Mouse (Mus musculus) embryonic fibroblast, embryonic 13.5 days (primary cell): ENCODE results near the gene Fam243.

Experiments used
- CTCF ChIP-seq: IDR thresholded peaks from 2 replicates; pipeline ENCODE4 v1.5.1; 2011; ENCODE audit warnings: mild to moderate bottlenecking, control low read depth, low read length, moderate library complexity, borderline replicate concordance; ENCODE audit not compliant: insufficient read depth
- POLR2A ChIP-seq: IDR thresholded peaks from 2 replicates; pipeline ENCODE4 v1.6.1; 2011; ENCODE audit warnings: low read depth, mild to moderate bottlenecking, control low read depth, low read length, moderate library complexity

GRCm38 (mm10) chr16:92290045-92290444, 31.2 kb downstream of the Fam243 start:
- TF ChIP-seq POLR2A, result no peak
- TF ChIP-seq CTCF, result 0 out of 2 replicates have a peak, but pooled peaks have one; percentile 3
